Mouse (Mus musculus) cerebellum, adult 8-10 months (tissue): ENCODE measurements around the gene Rundc3b.

Experiments used
- DNase-seq: peaks from one replicate; pipeline ENCODE4 v3.0.0; 2022

Gene Rundc3b

GRCm38 (mm10) chr5:8487989-8488700 is 134.6 kb downstream of the Rundc3b start:
- DNase-seq, result no peak

GRCm38 (mm10) chr5:8456561-8456960 is 166.2 kb downstream of the Rundc3b start:
- no peak for DNase-seq

DNA sequence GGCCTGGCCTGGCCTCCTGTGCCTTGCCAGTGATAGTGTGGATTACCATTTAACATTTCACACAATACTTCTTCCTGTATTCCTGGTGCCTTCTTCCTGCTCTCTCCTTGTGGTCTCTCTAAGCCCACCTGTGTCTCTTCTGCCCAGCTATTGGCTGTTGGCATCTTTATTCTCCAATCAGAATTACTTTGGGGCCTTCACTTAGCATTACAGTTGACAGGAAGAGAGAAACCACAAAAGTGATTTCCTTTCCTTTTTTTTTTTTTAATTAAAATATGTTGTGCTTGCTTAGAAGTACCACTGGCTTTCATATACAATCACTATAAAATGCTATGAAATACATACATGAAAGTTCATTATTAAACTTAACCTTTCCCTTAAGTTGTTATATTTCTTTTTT is 167.2 kb downstream of the Rundc3b start:
- DNase-seq, result no peak
